Mouse (Mus musculus): ENCODE data around the gene 2010111I01Rik. TPM values are rescaled to one million over a fixed set of nuclear protein-coding genes. Genes with fewer than 3 reads are reported as not detected.

The 2010111I01Rik gene
- polyA plus RNA-seq, 1 experiment from 2014 or later: 16.3 TPM

GRCm38 (mm10) chr13:63092299-63092698 is 127.6 kb downstream of the 2010111I01Rik start:
- no peak overlapping the region for H3K27ac ChIP-seq (ENCODE audit: low read length)
- H3K4me1 ChIP-seq (ENCODE audit: control insufficient read depth, low read depth, low read length): no peaks in the 10 kb centered on the region; the same call in 1 of the 2 replicates
- ATAC-seq (ENCODE audit: low read depth): no peak
- no peaks in the 10 kb centered on the region for H3K36me3 ChIP-seq (ENCODE audit: control insufficient read depth, insufficient read depth)
- no peaks in the 10 kb centered on the region for H3K9me3 ChIP-seq (replicated peaks; ENCODE audit: control insufficient read depth, low read length)
- no peak overlapping the region for H3K4me2 ChIP-seq (ENCODE audit: low read depth, low read length)
- H3K27me3 ChIP-seq (ENCODE audit: control insufficient read depth, insufficient read depth, low read depth, low read length): no peaks in the 10 kb centered on the region
- H3K9ac ChIP-seq (ENCODE audit: low read depth, low read length): no peak overlapping the region
- H3K4me3 ChIP-seq (ENCODE audit: low read depth, low read length): no peak overlapping the region
- 57% methylated on average over 2 of the region's 2 CpGs for WGBS (ENCODE audit: insufficient replicate concordance)

- ATAC-seq (ENCODE audit: low read depth): no peak
- Histone ChIP-seq H3K9me3 (replicated peaks; ENCODE audit: control insufficient read depth, low read length) (no peaks in the 10 kb centered on the region), H3K36me3 (ENCODE audit: control insufficient read depth, insufficient read depth) (no peaks in the 10 kb centered on the region), H3K27ac (ENCODE audit: low read length) (no peak overlapping the region), H3K4me2 (ENCODE audit: low read depth, low read length) (no peak overlapping the region), H3K4me1 (ENCODE audit: control insufficient read depth, low read depth, low read length) (no peaks in the 10 kb centered on the region; the same call in 1 of the 2 replicates), H3K27me3 (ENCODE audit: control insufficient read depth, insufficient read depth, low read depth, low read length) (no peaks in the 10 kb centered on the region), H3K4me3 (ENCODE audit: low read depth, low read length) (no peak overlapping the region), H3K9ac (ENCODE audit: low read depth, low read length) (no peak overlapping the region)
- WGBS (ENCODE audit: insufficient replicate concordance): 33% methylated on average over 2 of the region's 2 CpGs
Measured at GRCm38 (mm10) chr13:63092874-63093273, 128.2 kb downstream of the 2010111I01Rik start.

- Histone ChIP-seq H3K36me3 (ENCODE audit: control insufficient read depth, insufficient read depth) (no peaks in the 10 kb centered on the region), H3K27ac (ENCODE audit: low read length) (no peak overlapping the region)
Measured at GRCm38 (mm10) chr13:63093636-63094035, 128.9 kb downstream of the 2010111I01Rik start.

GRCm38 (mm10) chr13:63094317-63095131 is 129.8 kb downstream of the 2010111I01Rik start:
- no peaks in the 10 kb centered on the region; the same call in 1 of the 2 replicates for H3K4me1 ChIP-seq (ENCODE audit: control insufficient read depth, low read depth, low read length)
- no peak for ATAC-seq (ENCODE audit: low read depth)
- H3K4me2 ChIP-seq (ENCODE audit: low read depth, low read length): no peak overlapping the region
- no peak overlapping the region for H3K9ac ChIP-seq (ENCODE audit: low read depth, low read length)
- no peak overlapping the region for H3K4me3 ChIP-seq (ENCODE audit: low read depth, low read length)
- no peak overlapping the region for H3K27ac ChIP-seq (ENCODE audit: low read length)
- no peaks in the 10 kb centered on the region for H3K9me3 ChIP-seq (replicated peaks; ENCODE audit: control insufficient read depth, low read length)
- H3K27me3 ChIP-seq (ENCODE audit: control insufficient read depth, insufficient read depth, low read depth, low read length): no peaks in the 10 kb centered on the region
- WGBS (ENCODE audit: insufficient replicate concordance): 52% methylated on average over 8 of the region's 8 CpGs
- H3K36me3 ChIP-seq (ENCODE audit: control insufficient read depth, insufficient read depth): no peaks in the 10 kb centered on the region

More at GRCm38 (mm10) chr13:63093636-63094035, 128.9 kb downstream of the 2010111I01Rik start:
- Histone ChIP-seq H3K4me2 (ENCODE audit: low read depth, low read length) (no peak overlapping the region), H3K4me3 (ENCODE audit: low read depth, low read length) (no peak overlapping the region), H3K9ac (ENCODE audit: low read depth, low read length) (no peak overlapping the region), H3K9me3 (replicated peaks; ENCODE audit: control insufficient read depth, low read length) (no peaks in the 10 kb centered on the region), H3K27me3 (ENCODE audit: control insufficient read depth, insufficient read depth, low read depth, low read length) (no peaks in the 10 kb centered on the region), H3K4me1 (ENCODE audit: control insufficient read depth, low read depth, low read length) (no peaks in the 10 kb centered on the region; the same call in 1 of the 2 replicates)
- 71% methylated on average over 6 of the region's 6 CpGs for WGBS (ENCODE audit: insufficient replicate concordance)
- ATAC-seq (ENCODE audit: low read depth): no peak

GRCm38 (mm10) chr13:63096764-63097163 is 132.1 kb downstream of the 2010111I01Rik start:
- Histone ChIP-seq H3K4me2 (ENCODE audit: low read depth, low read length) (no peak overlapping the region), H3K27ac (ENCODE audit: low read length) (peak overlapping the region; percentile 14; the same call in 1 of the 2 replicates), H3K4me3 (ENCODE audit: low read depth, low read length) (no peak overlapping the region), H3K9ac (ENCODE audit: low read depth, low read length) (no peak overlapping the region), H3K4me1 (ENCODE audit: control insufficient read depth, low read depth, low read length) (no peaks in the 10 kb centered on the region; the same call in 1 of the 2 replicates), H3K9me3 (replicated peaks; ENCODE audit: control insufficient read depth, low read length) (no peaks in the 10 kb centered on the region), H3K36me3 (ENCODE audit: control insufficient read depth, insufficient read depth) (no peaks in the 10 kb centered on the region), H3K27me3 (ENCODE audit: control insufficient read depth, insufficient read depth, low read depth, low read length) (no peaks in the 10 kb centered on the region)
- WGBS (ENCODE audit: insufficient replicate concordance): 47% methylated on average over 3 of the region's 3 CpGs
- peak; percentile 88 for ATAC-seq (ENCODE audit: low read depth)

GRCm38 (mm10) chr13:63097440-63097930 is 132.8 kb downstream of the 2010111I01Rik start:
- H3K9me3 ChIP-seq (replicated peaks; ENCODE audit: control insufficient read depth, low read length): no peaks in the 10 kb centered on the region
- no peak overlapping the region for H3K4me3 ChIP-seq (ENCODE audit: low read depth, low read length)
- no peak overlapping the region for H3K4me2 ChIP-seq (ENCODE audit: low read depth, low read length)
- no peak overlapping the region; the same call in 1 of the 2 replicates for H3K27ac ChIP-seq (ENCODE audit: low read length)
- no peaks in the 10 kb centered on the region for H3K36me3 ChIP-seq (ENCODE audit: control insufficient read depth, insufficient read depth)
- H3K4me1 ChIP-seq (ENCODE audit: control insufficient read depth, low read depth, low read length): no peaks in the 10 kb centered on the region; the same call in 1 of the 2 replicates
- H3K9ac ChIP-seq (ENCODE audit: low read depth, low read length): no peak overlapping the region
- no peaks in the 10 kb centered on the region for H3K27me3 ChIP-seq (ENCODE audit: control insufficient read depth, insufficient read depth, low read depth, low read length)
- 70% methylated on average over 8 of the region's 8 CpGs for WGBS (ENCODE audit: insufficient replicate concordance)
- ATAC-seq (ENCODE audit: low read depth): no peak

GRCm38 (mm10) chr13:63101761-63102160 is 137.1 kb downstream of the 2010111I01Rik start:
- 64% methylated on average over 12 of the region's 12 CpGs for WGBS (ENCODE audit: insufficient replicate concordance)
- no peak for ATAC-seq (ENCODE audit: low read depth)

GRCm38 (mm10) chr13:63102848-63103585 is 138.3 kb downstream of the 2010111I01Rik start:
- H3K4me3 ChIP-seq (ENCODE audit: low read depth, low read length): no peak overlapping the region
- no peaks in the 10 kb centered on the region for H3K36me3 ChIP-seq (ENCODE audit: control insufficient read depth, insufficient read depth)
- ATAC-seq (ENCODE audit: low read depth): no peak
- no peaks in the 10 kb centered on the region for H3K4me1 ChIP-seq (ENCODE audit: control insufficient read depth, low read depth, low read length)
- no peaks in the 10 kb centered on the region for H3K9me3 ChIP-seq (replicated peaks; ENCODE audit: control insufficient read depth, low read length)
- H3K4me2 ChIP-seq (ENCODE audit: low read depth, low read length): no peak overlapping the region
- 48% methylated on average over 8 of the region's 8 CpGs for WGBS (ENCODE audit: insufficient replicate concordance)
- no peak overlapping the region for H3K9ac ChIP-seq (ENCODE audit: low read depth, low read length)
- H3K27me3 ChIP-seq (ENCODE audit: control insufficient read depth, insufficient read depth, low read depth, low read length): no peaks in the 10 kb centered on the region
- no peak overlapping the region for H3K27ac ChIP-seq (ENCODE audit: low read length)

More at GRCm38 (mm10) chr13:63101761-63102160, 137.1 kb downstream of the 2010111I01Rik start:
- Histone ChIP-seq H3K9me3 (replicated peaks; ENCODE audit: control insufficient read depth, low read length) (no peaks in the 10 kb centered on the region), H3K4me3 (ENCODE audit: low read depth, low read length) (no peak overlapping the region), H3K27ac (ENCODE audit: low read length) (no peak overlapping the region), H3K4me2 (ENCODE audit: low read depth, low read length) (no peak overlapping the region), H3K27me3 (ENCODE audit: control insufficient read depth, insufficient read depth, low read depth, low read length) (no peaks in the 10 kb centered on the region), H3K4me1 (ENCODE audit: control insufficient read depth, low read depth, low read length) (no peaks in the 10 kb centered on the region), H3K36me3 (ENCODE audit: control insufficient read depth, insufficient read depth) (no peaks in the 10 kb centered on the region), H3K9ac (ENCODE audit: low read depth, low read length) (no peak overlapping the region)
